Mouse (Mus musculus): Measurements from ENCODE around the gene Zfp335.
A peak's percentile ranks its signal among the peaks of the same experiment; 100 is the strongest.

The Zfp335 gene

DNA sequence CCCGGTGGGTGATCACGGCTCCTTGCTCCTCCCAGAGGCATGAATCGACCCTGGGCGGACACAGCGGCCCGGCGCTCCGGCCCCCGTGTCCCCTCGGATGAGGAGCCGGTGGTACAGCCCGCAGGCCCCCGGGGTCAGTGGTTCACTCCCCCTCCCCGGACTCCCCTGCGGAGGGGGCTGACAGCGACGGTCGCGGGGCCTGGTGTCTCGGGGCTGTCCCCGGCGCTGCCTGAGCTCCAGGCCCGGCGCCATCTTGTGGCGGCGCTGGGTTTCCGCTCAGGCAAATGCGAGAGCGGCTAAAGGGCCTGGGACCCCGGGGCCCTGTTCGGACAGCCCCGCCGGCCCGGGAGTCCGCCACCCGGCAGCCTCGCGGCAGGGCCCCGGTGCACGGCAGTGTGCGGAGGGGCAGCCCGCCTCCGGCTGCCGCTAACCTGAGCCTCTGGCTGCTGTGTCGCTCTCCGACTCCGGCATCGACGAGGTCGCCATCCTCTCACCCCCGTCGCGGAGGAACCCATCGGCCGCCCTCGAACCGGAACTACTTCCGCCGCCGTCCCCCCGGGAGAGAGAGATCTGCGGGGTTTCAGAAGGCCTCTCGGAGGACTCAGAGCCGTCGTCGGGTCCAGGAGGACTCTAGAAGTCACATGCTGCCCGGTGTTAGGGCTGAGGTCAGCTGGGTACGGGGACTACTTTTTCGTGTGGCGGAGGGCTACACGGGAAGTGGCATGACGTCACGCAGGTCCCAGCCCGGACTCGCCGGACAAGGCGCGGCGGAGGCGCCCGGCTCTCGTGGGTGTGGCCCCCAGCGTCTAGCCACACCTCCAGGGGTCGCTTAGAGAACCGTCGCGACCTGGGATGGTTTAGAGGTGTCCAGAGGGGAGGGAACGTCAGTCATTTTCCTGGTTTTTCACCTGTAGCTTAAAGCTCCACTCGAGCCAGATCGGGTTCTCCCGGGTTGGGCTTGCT is at the start of gene Zfp335:
Gene Zfp335 (minus strand): TSS at position 672 of the 963 bp plus-strand sequence.
- DNase-seq (ENCODE audit: extremely low spot score, low spot score) = peak; percentile 96

DNA sequence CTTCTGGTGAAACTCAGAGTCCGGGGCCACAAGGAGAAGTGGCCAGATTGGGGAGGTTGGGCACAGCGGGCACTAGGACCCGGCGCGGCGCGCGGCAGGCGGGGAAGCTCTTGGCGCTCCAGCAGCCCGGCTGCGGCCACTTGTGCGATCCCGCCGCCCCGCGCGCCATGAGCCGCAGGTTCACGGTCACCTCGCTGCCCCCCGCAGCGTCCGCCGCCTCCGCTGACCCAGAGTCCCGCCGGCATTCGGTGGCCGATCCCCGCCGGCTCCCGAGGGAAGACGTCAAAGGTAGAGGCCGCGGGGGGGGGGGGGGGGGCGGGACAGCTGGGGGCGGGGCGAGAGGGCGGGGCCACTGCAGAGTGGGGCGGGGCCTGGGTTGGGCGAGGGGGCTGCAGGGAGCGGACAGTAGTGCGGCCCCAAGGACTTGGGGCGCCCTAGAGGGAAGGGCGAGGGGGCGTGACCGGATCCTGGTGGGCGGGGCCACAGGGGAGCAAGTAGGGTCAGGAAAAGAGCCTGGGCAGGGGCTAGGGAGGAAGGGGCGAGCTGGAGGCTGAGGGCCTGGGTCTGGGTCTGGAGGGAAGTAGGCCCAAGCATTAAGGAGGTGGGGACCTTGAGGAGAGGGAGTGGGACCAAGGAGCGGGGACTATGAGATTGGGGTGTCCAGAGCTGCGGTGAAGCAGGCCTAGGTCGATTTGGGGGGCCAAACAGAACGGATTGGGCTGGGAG is 49.3 kb upstream of the Zfp335 start, which contains the start of gene Slc12a5:
Gene Slc12a5 (plus strand): TSS at position 87 of the 726 bp plus-strand sequence.
- peak; percentile 88 for DNase-seq (ENCODE audit: extremely low spot score, low spot score)

DNA sequence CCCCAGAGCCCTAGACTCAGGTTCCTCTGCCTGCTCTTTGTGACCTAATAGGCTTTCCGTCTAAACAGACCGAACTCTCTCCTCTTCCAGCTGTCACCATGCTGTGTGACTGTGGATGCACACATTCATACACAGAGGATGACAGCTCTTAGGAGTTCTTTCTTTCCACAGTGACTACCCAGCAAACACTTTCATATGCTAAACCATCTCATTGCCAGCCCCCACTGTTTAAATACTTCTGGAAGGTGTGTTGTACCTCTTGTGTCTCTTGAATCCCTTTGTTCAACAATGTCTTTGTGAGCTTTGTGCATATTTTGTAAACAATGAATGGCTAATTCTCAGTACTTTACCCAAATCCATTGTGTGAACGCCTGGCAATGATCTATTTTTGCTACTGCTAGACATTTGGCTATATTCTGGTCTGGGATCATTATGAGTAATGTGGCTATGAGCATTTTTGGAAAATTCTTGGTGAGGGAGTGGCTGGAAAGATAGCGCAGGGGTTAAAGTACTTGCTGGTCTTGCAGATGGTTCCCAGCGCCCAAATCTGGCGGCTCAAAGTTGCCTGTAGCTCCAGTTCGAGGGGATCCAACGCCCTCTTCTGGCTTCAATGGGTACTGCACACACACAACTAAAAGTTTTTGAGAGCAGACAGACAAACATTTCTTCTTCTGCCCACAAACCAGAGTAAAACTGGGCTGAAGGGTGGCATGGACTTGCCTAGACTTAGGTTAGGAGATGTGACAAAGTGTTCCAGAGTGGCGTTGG is 46.2 kb upstream of the Zfp335 start:
- no peak for DNase-seq (ENCODE audit: extremely low spot score, low spot score)

DNA sequence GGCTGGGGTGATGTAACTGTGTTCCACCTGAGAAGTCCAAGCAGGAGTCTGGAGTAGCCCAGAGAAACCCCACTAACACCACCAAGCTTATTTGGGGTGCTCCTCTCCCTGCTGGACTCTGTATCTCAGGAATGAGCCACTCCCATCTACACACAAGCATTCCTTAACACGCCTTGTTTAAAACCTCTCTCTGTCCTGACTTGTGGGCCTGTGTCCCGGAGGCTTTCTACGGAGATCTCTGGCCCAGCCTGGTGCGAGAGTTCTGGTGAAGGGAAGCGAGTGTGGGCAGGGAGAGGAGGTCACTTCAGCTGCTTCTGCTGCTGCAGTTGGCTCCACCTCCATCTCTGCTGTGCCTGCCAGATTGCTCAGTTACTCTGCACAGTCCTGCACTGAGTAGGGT is 44.6 kb upstream of the Zfp335 start:
- DNase-seq (ENCODE audit: extremely low spot score, low spot score) = no peak

DNA sequence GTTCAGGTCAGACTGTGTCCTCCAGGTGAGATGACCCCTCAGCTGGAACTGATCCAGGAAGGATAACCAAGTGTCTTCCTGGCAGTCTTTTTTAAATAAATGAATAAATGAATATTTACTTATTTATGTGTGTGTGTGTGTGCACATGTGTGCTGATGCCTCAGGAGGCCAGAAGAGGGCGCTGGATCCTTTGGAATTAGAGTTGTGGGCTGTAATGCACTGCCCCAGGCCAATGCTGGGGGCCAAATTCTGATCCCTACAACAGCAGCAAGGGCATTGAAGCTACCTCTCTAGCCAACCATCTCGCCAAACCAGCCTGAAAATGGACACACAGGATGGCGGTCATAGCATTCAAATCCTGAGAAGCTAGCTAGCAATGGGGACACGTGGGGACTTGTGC is 44.2 kb upstream of the Zfp335 start:
- DNase-seq (ENCODE audit: extremely low spot score, low spot score) = no peak

DNA sequence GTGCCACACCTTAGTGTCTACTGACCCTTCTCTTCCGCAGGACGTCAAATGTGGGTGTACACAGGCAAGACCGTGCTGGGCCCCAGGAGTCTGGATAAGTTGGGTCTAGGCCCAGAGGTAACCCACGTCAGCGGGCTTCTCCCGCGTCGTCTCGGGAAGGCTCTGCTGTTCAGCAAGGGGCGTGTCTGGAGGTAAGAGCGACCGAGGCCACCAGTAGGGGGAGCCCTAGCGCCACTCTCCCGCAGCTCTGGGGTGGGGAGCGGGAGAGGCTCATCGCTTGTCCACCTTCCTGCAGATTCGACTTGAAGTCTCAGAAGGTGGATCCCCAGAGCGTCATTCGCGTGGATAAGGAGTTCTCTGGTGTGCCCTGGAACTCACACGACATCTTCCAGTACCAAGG is 41.7 kb upstream of the Zfp335 start:
- DNase-seq (ENCODE audit: extremely low spot score, low spot score) = peak; percentile 86

DNA sequence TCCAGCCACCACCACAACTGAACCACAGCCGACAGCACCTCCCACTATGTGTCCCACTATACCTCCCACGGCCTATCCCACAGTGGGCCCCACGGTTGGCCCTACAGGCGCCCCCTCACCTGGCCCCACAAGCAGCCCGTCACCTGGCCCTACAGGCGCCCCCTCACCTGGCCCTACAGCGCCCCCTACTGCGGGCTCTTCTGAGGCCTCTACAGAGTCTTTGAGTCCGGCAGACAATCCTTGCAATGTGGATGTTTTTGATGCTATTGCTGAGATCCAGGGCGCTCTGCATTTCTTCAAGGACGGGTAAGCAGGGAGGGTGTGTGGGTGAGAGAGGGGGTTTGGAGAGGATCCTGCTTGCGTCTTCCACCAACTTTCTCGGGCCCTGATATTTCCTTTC is 40.9 kb upstream of the Zfp335 start:
- DNase-seq (ENCODE audit: extremely low spot score, low spot score) = no peak

DNA sequence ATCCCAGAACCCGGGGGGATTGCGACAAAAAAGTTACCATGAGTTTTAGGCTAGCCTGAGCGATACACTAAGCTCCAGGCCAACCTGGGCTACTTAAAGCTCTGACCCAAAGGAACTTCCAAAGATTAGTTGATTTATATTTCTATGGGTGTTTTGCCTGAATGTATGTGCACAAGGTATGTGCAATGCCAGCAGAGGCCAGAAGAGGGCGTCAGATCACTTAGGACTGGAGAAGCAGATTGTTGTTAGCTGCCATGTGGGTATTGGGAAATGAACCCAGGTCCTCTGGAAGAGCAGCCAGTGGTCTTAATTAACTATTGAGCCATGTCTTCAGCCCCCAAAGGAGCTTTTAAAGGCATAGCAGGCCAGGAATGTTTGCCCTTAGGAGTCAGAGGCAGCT is 40.2 kb upstream of the Zfp335 start:
- DNase-seq (ENCODE audit: extremely low spot score, low spot score) = no peak

DNA sequence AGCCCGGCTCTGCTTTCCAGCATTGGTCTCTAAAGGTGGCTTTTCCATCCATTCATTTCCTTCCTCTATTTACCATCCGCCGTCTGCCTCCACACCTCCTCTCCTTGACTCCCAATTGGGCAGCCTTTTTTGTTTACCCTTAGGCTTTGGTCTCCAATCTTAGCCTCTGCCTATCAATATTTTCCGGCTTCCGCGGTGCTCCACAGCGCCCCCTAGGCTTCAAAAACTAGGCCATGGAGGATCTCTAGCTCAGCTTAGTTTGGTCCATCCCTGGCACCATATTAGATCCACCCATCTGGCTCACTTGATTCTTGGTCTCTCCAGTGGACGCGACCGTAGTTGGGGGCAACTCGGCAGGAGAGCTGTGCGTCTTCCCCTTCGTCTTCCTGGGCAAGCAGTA is 38.9 kb upstream of the Zfp335 start:
- no peak for DNase-seq (ENCODE audit: extremely low spot score, low spot score)

DNA sequence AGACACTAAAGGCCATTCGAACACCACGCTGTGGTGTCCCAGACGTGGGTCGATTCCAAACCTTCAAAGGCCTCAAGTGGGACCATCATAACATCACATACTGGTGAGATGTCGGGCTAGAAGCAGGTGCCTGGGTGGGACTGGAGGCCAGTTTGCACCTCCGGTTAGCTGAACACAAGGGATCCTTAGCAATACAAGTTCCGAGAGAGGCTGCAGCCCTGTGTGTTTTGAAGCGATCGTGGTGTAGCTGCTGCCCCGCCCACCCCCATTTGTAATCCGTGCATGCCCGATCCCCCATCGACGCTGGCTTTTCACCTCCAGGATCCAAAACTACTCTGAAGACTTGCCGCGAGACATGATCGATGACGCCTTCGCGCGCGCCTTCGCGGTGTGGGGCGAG is 37.4 kb upstream of the Zfp335 start:
- DNase-seq (ENCODE audit: extremely low spot score, low spot score) = no peak

DNA sequence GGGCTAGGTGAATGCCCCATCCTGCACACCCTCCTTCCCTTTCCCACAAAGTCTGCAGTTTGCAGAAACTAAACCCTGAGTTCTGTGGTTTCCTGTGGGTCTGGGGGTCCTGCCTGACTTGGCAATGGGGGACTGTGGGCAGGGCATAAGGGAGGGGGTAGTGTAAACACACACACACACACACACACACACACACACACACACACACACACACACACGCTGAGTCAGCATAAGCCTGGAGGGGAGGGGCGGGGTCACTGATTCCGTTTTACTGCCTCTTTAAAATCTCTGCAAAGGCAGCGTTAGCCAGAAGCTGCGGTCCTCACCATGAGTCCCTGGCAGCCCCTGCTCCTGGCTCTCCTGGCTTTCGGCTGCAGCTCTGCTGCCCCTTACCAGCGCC is 36.4 kb upstream of the Zfp335 start:
- no peak for DNase-seq (ENCODE audit: extremely low spot score, low spot score)

DNA sequence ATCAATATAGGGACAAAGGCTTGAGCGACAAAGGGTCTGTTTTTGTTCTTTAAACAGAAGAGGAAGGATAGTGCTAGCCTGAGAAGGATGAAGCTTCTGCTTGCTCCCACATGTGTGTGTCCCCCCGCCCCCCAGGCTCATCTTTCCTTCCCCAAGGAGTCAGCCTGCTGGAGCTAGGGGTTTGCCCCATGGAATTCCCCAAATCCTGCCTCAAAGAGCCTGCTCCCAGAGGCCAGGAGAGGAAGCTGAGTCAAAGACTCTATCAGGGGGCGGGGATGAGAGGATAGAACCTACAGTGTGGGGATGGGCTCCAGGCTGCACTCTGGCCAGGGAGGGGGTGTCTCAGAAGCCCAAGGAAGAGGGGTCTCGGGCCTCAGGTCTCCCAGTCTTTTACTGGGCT is 35.9 kb upstream of the Zfp335 start:
- DNase-seq (ENCODE audit: extremely low spot score, low spot score) = no peak

DNA sequence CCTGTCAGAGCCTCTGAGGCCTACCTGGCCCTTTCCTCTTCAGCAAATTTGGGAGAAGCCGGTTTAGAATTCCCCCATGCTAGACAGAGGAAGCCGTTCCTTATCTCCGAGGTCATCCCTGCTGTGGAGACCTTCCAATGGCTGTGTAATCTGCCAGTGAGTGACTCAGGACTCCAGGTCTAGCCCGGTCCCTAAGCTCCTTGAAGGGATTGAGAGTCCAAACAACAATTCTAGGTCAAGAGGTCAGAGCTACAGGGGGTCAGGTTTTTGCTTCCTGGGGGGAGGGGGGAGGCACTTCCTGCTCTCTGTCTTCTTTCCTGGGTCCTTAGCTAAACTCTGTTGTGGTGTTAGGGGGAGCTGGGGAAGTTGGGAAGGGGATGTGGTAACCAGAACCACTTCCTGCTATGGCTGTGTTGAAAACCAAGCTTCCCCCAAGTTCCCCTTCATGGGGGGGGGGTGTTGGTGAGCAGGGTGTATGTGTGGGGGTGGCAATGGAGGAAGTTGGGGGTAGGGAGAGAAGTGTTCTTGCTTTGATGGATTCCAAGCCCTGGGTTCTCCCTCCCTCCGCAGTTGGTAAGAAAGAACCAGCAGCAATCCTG is 31.2 kb upstream of the Zfp335 start:
- DNase-seq (ENCODE audit: extremely low spot score, low spot score) = no peak

DNA sequence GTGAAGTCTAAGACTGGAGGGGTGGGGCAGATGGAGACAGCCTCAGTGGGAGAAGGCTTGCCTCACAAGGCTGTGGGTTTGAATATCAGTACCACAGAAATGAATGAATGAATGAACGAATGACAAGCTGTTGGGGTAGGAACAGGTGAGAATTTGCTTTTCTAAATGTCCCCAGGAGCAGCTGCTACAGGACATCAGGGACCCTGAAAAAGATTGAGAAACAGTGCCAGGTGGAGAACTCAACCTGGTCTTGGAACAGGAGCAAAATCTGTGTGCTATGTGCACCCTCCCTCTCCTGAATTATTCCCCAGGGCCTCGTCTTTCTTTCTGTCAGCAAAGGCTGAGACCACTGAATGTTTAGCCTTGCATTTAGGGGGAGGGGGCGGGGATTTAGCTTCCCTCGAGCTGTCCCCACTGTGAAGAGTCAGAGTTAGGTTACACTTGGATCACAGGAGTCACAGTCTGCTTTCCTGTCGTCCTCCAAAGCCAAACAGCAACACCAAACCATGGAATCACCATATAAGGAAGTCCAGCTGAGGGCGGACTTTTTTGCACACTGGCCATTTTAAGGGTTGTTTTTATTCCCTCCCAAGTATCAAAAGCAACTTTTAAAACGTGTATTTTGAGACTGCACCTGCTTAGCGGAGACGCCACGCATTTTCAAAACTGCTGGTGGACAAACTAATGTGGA is 28.7 kb upstream of the Zfp335 start, which contains the start of gene Mmp9:
Gene Mmp9 (plus strand): TSS at position 641 of the 691 bp plus-strand sequence.
- no peak for DNase-seq (ENCODE audit: extremely low spot score, low spot score)

DNA sequence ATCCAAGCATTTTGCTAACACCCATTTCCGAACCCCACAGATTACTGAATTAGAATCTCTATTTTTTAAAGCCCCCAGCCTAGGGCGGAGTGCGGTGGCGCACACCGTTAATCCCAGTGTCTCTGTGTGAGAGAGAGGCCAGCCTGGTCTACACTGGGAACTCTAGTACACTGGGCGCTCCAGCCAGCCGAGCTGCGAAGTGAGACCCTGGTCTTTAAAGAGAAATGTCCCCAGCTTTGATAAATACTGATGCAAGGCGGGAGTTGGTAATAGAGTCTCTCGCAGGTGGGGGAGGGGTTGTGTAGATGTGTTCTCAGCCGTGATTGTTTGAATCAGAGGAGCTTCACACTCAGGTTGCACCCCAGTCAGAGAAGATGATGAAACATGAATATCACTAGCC is 27.5 kb upstream of the Zfp335 start:
- no peak for DNase-seq (ENCODE audit: extremely low spot score, low spot score)

DNA sequence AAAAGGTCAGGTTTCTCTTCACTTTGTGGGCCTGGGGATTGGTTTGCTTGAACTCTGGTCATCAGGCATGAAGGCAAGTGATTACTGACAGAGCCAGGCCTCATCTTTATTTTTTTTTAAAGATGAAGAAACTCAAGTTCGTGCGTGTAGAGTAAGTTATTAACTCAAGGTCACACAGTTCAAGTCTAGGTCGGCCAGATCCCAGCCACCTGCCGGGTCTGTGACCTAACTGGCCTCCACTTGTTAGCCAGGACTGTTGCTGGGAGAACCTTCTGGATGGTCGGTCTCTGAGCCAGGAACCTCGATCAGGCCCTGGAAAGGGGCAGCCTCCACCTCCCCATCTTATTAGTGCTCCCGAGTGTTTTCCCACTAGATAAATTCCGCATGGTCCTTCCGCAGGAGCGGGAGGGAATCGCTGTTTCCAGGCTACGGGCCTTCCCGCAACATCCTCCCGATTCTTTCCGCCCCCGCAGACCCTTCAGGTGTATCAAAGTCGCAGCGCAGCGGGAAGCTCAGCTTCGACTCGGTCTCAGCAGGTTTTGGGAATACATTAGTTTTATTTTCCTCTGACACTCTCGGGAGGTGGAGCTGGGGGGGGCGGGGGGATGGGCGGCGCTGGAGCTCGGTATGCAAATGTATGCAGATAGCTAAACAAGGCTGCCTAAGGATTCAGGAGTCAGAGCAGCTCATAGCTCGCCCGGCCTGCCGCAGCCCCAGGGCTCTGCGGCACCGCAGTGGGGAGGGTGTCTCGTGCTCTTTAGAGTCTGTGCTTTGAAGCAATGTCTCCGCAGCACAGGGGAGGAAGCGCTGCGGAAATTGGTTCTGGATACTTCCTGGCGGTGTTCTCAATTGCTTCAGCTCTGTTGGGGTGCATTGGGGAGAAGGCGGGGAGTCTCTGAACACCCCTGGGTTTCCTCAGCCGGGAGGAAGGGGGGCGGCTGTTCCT is 26.9 kb upstream of the Zfp335 start:
- no peak for DNase-seq (ENCODE audit: extremely low spot score, low spot score)

DNA sequence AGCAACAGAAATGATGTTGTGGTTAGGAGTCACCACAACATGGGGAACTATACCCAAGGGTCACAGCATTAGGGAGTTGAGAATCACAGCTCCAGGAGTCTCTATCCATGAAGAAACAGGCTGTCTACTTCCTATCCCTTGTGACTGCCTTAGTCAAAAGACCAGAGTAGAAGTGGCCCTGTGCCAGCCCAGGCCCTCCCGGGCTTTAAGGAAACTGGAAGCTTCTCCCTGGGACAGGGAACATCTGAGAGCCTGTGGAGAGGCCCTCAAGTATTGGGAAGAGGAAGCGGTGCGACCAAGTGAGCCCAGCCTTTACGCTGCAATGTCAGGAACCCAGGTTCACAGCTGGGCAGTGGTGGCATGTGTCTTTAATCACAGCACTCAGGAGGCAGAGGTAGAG is 24.4 kb upstream of the Zfp335 start:
- no peak for DNase-seq (ENCODE audit: extremely low spot score, low spot score)

DNA sequence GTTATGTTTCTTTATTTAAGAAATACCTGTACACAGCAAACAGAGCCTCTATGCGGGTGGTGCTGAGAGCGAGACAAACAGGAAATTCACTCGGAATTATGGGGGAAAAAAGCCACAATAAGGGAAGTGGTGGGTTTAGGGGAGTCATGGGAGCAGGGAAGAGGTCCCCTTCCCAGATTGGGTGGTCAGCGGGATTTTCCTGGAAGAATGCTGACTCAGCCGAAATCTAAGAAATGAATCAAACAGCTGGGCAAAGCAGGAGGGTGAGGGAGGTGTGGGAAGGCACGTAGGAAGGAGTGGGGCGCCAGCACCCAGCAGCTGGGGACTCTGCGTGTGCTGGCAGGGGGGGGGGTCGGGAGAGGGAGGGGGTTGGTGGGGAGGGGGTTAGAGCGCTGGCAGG is 22.0 kb upstream of the Zfp335 start:
- no peak for DNase-seq (ENCODE audit: extremely low spot score, low spot score)

Data from neural tube, embryonic 10.5 days (tissue).